Mouse (Mus musculus): ENCODE measurements at regions not wholly inside any gene's neighbourhood (a gene's known extent, or its start where the extent isn't known, plus 50 kb on each side); places are given as distances from the start of the nearest gene placed in this dataset.

GRCm38 (mm10) chr16:95778173-95778572 lies 76.3 kb downstream of the Ets2 start:
- TF ChIP-seq CTCF (IDR thresholded peaks at IDR 0.05; ENCODE audit: low read depth): no peak
- WGBS: 47% methylated on average over 4 of the region's 4 CpGs
- ATAC-seq: no peak
- Histone ChIP-seq H3K27me3 (replicated peaks; ENCODE audit: control insufficient read depth, insufficient read depth, low read length) (no peaks in the 10 kb centered on the region), H3K4me3 (ENCODE audit: low read depth, low read length) (no peak overlapping the region), H3K9ac (ENCODE audit: low read depth, low read length) (no peak overlapping the region), H3K9me3 (ENCODE audit: control insufficient read depth) (no peaks in the 10 kb centered on the region), H3K27ac (ENCODE audit: low read depth, low read length) (no peak overlapping the region), H3K4me2 (replicated peaks; ENCODE audit: low read depth) (no peak overlapping the region), H3K4me1 (replicated peaks; ENCODE audit: control insufficient read depth, insufficient read depth, low read length) (no peaks in the 10 kb centered on the region), H3K36me3 (ENCODE audit: control insufficient read depth, insufficient read depth) (no peaks in the 10 kb centered on the region)

DNA sequence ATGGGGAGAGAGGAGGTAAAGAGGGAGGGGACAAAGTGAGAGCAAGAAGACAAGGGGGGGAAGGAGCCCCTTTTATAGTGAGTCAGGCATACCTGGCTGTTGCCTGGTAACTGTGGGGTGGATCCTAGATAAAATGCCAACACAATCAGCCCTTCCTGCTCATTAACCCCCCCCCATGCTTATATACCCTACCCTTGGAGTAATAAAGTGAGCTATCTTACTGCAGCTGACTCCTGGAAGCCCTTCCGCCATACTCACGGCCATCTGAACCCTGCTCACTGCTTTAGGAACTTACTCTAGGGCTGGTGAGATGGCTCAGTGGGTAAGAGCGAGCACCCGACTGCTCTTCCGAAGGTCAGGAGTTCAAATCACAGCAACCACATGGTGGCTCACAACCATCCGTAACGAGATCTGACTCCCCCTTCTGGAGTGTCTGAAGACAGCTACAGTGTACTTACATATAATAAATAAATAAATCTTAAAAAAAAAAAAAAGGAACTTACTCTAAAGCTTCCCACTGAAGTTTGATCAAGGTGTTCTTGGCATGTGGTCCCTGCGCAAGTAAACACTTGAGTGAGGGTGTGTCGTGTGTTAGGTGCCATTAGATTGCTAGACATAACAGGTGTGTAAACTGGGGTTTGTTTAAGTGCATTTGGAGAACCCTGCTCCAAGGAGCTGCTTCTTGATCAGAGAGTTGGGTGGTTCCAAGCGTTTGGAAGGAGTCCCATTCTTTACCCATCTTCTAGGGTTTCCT lies 74.9 kb downstream of the Ets2 start:
- Histone ChIP-seq H3K9ac (ENCODE audit: low read depth, low read length) (no peak overlapping the region), H3K36me3 (ENCODE audit: control insufficient read depth, insufficient read depth) (no peaks in the 10 kb centered on the region), H3K4me1 (replicated peaks; ENCODE audit: control insufficient read depth, insufficient read depth, low read length) (no peaks in the 10 kb centered on the region), H3K27me3 (replicated peaks; ENCODE audit: control insufficient read depth, insufficient read depth, low read length) (no peaks in the 10 kb centered on the region), H3K4me3 (ENCODE audit: low read depth, low read length) (no peak overlapping the region), H3K27ac (ENCODE audit: low read depth, low read length) (no peak overlapping the region), H3K4me2 (replicated peaks; ENCODE audit: low read depth) (no peak overlapping the region), H3K9me3 (ENCODE audit: control insufficient read depth) (no peaks in the 10 kb centered on the region)
- peak; percentile 73 for ATAC-seq
- 66% methylated on average over 10 of the region's 10 CpGs for WGBS
- TF ChIP-seq CTCF (IDR thresholded peaks at IDR 0.05; ENCODE audit: low read depth): no peak

- Histone ChIP-seq H3K4me1 (replicated peaks; ENCODE audit: control insufficient read depth, insufficient read depth, low read length) (no peaks in the 10 kb centered on the region), H3K9me3 (ENCODE audit: control insufficient read depth) (no peaks in the 10 kb centered on the region), H3K27ac (ENCODE audit: low read depth, low read length) (no peak overlapping the region), H3K36me3 (ENCODE audit: control insufficient read depth, insufficient read depth) (no peaks in the 10 kb centered on the region), H3K9ac (ENCODE audit: low read depth, low read length) (no peak overlapping the region), H3K27me3 (replicated peaks; ENCODE audit: control insufficient read depth, insufficient read depth, low read length) (no peaks in the 10 kb centered on the region), H3K4me2 (replicated peaks; ENCODE audit: low read depth) (no peak overlapping the region), H3K4me3 (ENCODE audit: low read depth, low read length) (no peak overlapping the region)
- no peak for TF ChIP-seq CTCF (IDR thresholded peaks at IDR 0.05; ENCODE audit: low read depth)
- 85% methylated on average over 1 of the region's 1 CpGs for WGBS
- ATAC-seq: no peak
These were observed 74.1 kb downstream of the Ets2 start for GRCm38 (mm10) chr16:95776010-95776409.

DNA sequence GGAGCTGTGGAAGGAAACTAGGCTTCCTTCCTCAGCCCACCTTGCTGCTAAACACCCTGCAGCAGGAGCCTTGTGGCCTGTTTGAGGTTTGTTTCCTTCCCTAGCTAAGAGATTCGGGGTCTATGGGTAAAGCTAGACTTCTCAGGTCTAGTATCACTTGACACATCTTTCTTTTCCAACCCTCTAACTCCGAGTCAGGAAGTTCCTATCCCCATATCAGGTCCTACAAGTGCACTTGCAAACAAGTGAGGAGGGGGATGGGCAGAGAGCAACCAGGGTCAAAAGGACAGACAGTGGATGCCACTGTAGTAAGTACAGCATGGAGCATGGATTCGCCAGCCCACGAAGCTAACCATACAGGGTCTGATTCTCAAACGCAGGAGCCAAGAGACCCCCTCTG lies 73.5 kb downstream of the Ets2 start:
- Histone ChIP-seq H3K36me3 (ENCODE audit: control insufficient read depth, insufficient read depth) (no peaks in the 10 kb centered on the region), H3K9ac (ENCODE audit: low read depth, low read length) (no peak overlapping the region), H3K27ac (ENCODE audit: low read depth, low read length) (no peak overlapping the region), H3K4me2 (replicated peaks; ENCODE audit: low read depth) (no peak overlapping the region), H3K9me3 (ENCODE audit: control insufficient read depth) (no peaks in the 10 kb centered on the region), H3K4me3 (ENCODE audit: low read depth, low read length) (no peak overlapping the region), H3K4me1 (replicated peaks; ENCODE audit: control insufficient read depth, insufficient read depth, low read length) (no peaks in the 10 kb centered on the region), H3K27me3 (replicated peaks; ENCODE audit: control insufficient read depth, insufficient read depth, low read length) (no peaks in the 10 kb centered on the region)
- ATAC-seq: no peak
- WGBS: 79% methylated on average over 5 of the region's 5 CpGs
- TF ChIP-seq CTCF (IDR thresholded peaks at IDR 0.05; ENCODE audit: low read depth): no peak

DNA sequence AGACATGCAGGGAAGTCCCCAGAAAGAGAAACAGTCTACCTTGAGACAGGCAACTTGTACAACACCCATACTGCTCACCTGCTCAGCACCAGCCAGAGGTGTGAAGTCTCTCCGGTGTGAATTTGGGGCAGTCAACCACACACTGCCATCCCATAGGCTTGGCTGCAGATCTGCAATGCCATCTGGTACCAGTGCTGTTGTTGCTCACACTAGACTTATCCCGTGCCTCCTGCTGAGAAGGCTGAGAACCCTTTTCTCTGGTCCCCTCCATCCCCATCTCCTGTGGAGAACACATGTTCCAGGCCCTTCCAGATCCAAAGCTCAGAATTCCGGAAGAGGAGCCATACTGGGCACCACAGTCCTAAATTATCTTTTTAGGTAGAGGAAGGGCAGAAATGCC lies 71.3 kb downstream of the Ets2 start:
- Histone ChIP-seq H3K4me2 (replicated peaks; ENCODE audit: low read depth) (no peak overlapping the region), H3K9me3 (ENCODE audit: control insufficient read depth) (no peaks in the 10 kb centered on the region), H3K9ac (ENCODE audit: low read depth, low read length) (no peak overlapping the region), H3K27me3 (replicated peaks; ENCODE audit: control insufficient read depth, insufficient read depth, low read length) (no peaks in the 10 kb centered on the region), H3K36me3 (ENCODE audit: control insufficient read depth, insufficient read depth) (no peaks in the 10 kb centered on the region), H3K4me1 (replicated peaks; ENCODE audit: control insufficient read depth, insufficient read depth, low read length) (no peaks in the 10 kb centered on the region), H3K4me3 (ENCODE audit: low read depth, low read length) (no peak overlapping the region), H3K27ac (ENCODE audit: low read depth, low read length) (no peak overlapping the region)
- TF ChIP-seq CTCF (IDR thresholded peaks at IDR 0.05; ENCODE audit: low read depth): no peak
- ATAC-seq: no peak
- WGBS: 94% methylated on average over 3 of the region's 3 CpGs

Measured in intestine, postnatal 0 days (tissue).